Mouse (Mus musculus) kidney, adult 2 months (tissue): ENCODE results near the gene Banp. TPM values are rescaled to one million over a fixed set of nuclear protein-coding genes. Genes with fewer than 3 reads are reported as not detected.

Source experiments
- DNase-seq: peaks from one replicate; pipeline ENCODE4 v3.0.0; 2021
- H3K27ac ChIP-seq: fragments of 200-500 bp; 2 replicates; pipeline ENCODE4 v1.5.1; 2012; ENCODE audit warnings: low read depth, low read length, control low read depth, inconsistent platforms; ENCODE audit not compliant: insufficient read depth
- H3K27me3 ChIP-seq: fragments of 200-500 bp; replicated peaks from 2 replicates; pipeline ENCODE4 v1.6.1; 2012; ENCODE audit warnings: mild to moderate bottlenecking, moderate library complexity, low read length, inconsistent platforms; ENCODE audit not compliant: control insufficient read depth, insufficient read depth
- H3K36me3 ChIP-seq: fragments of 200-500 bp; 2 replicates; pipeline ENCODE4 v1.6.1; 2012; ENCODE audit warnings: mild to moderate bottlenecking, moderate library complexity, low read length, inconsistent platforms; ENCODE audit not compliant: control insufficient read depth, insufficient read depth
- H3K4me1 ChIP-seq: fragments of 200-500 bp; 2 replicates; pipeline ENCODE4 v1.6.1; 2011; ENCODE audit warnings: low read length; ENCODE audit not compliant: control insufficient read depth, insufficient read depth
- H3K4me3 ChIP-seq: fragments of 200-500 bp; 2 replicates; pipeline ENCODE4 v1.5.1; 2011; ENCODE audit warnings: mild to moderate bottlenecking, low read depth, low read length, control low read depth; ENCODE audit not compliant: insufficient read depth
- CTCF ChIP-seq: fragments of 200-500 bp; conservative IDR thresholded peaks from 2 replicates; pipeline ENCODE4 v1.5.1; 2011; ENCODE audit warnings: low read depth, mild to moderate bottlenecking, control low read depth, low read length, moderate library complexity, mixed read lengths; ENCODE audit not compliant: insufficient read depth, insufficient read length
- POLR2A ChIP-seq: fragments of 200-500 bp; IDR thresholded peaks from one replicate; pipeline ENCODE4 v1.6.1; 2011; ENCODE audit warnings: low read depth, low read length, control low read depth
- WGBS: fragments of 180-500 bp; shearing (Covaris S2); methylation state at CpG from one replicate; pipeline ENCODE4 v1.1.7; 2018; 5-methylcytosine and 5-hydroxymethylcytosine counted together
- polyA plus RNA-seq: library from polyadenylated mRNA; depleted of rRNA; stranded (reverse); fragments of >200 nt; gene quantifications from 2 replicates; pipeline ENCODE4 v1.2.3, GENCODE M21; 2012

The Banp gene
- polyA plus RNA-seq, 1 experiment = 35.7 TPM

DNA sequence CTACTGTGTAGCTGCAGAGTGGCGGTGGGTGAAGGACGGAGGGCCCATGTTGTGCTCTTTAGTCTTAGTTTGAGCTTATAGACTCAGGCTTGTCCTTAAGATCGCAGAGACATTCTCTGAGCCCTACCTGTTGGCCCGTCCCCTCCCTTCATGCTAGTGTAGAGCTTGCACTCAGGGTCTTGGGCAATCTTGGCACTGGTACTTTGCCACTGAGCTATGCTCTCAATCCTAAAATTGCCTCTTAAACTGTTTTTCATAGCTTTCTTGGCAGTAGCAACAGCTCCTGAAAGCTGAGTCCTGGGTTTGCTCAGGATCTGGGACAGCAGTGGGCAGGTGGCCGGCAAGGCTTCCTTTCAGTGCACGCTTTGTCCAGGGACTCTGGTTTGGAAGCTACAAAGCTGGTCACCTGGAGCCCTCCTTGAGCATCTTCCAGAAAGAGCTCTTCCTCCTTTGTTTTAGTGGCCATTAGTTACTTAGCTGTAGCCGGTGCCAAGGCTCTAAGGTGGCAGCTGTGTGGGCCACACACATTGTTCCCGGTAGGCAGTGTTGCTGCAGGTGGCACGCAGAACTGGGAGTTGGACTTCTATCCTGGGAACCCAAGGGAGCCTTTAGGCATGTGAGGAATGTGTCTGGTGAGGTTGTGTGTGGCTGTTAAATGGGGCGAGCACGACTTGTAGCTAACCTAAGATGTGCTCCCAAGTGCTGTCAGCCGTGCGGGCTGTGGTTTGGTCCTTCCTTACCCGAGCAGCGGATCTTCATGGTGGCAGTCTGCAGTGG, 52.0 kb downstream of the Banp start:
- Histone ChIP-seq H3K4me1 (no peaks in the 10 kb centered on the region), H3K27ac (no peak overlapping the region), H3K4me3 (no peak overlapping the region), H3K36me3 (peaks cover 1% of the 10 kb centered on the region; the same call in 1 of the 2 replicates), H3K27me3 (no peaks in the 10 kb centered on the region)
- WGBS = 80% methylated on average over 15 of the region's 15 CpGs
- TF ChIP-seq CTCF (no peak), POLR2A (no peak)
- no peak for DNase-seq

DNA sequence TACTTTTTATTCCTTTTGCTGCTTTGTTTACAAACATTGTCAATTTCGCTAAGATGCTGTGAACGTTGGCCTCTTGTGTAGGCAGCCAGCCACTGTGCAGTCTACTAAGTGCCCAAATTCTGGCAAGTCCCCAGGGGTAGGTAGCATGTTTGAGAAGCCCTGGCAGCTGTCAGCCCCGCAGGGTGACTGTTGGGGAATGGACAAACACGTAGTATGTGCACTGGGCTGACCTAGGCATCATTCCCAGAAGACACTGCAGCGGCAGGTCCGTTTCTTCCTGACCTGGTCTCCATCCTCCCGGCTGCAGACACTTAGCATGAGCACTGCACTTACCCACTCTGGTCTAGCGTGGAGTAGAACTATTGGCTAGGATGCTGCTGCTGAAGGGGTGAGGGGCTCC, 54.1 kb downstream of the Banp start:
- no peak for DNase-seq
- H3K4me1 ChIP-seq = no peaks in the 10 kb centered on the region
- no peak for TF ChIP-seq CTCF
- 82% methylated on average over 8 of the region's 8 CpGs for WGBS
- H3K4me3 ChIP-seq = no peak overlapping the region
- H3K27me3 ChIP-seq = no peaks in the 10 kb centered on the region
- H3K27ac ChIP-seq = no peak overlapping the region
- H3K36me3 ChIP-seq = no peaks in the 10 kb centered on the region

DNA sequence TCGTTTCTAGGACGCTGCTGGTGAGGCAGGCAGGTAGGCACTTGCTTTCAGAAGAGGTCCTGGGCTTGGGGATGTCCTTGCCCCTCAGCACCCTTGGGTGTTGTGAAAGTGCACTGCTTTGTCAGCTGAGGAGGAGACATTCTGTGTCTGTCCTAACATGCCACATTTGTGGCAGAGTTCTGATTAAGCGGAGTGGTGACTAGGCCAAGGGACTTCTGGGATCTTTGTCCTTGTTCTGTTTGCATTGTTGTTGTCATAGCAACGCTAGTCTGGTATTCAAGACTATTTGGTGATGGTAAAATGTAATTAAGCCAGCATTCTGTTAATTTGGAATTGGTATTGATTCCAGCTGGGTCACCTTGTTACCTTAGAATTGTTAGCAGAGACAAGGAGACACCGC, 54.6 kb downstream of the Banp start:
- no peaks in the 10 kb centered on the region for H3K4me1 ChIP-seq
- no peaks in the 10 kb centered on the region for H3K27me3 ChIP-seq
- H3K27ac ChIP-seq = no peak overlapping the region
- no peak for DNase-seq
- no peaks in the 10 kb centered on the region for H3K36me3 ChIP-seq
- H3K4me3 ChIP-seq = no peak overlapping the region
- TF ChIP-seq CTCF = no peak
- no peak for TF ChIP-seq POLR2A
- WGBS = 91% methylated on average over 5 of the region's 5 CpGs

DNA sequence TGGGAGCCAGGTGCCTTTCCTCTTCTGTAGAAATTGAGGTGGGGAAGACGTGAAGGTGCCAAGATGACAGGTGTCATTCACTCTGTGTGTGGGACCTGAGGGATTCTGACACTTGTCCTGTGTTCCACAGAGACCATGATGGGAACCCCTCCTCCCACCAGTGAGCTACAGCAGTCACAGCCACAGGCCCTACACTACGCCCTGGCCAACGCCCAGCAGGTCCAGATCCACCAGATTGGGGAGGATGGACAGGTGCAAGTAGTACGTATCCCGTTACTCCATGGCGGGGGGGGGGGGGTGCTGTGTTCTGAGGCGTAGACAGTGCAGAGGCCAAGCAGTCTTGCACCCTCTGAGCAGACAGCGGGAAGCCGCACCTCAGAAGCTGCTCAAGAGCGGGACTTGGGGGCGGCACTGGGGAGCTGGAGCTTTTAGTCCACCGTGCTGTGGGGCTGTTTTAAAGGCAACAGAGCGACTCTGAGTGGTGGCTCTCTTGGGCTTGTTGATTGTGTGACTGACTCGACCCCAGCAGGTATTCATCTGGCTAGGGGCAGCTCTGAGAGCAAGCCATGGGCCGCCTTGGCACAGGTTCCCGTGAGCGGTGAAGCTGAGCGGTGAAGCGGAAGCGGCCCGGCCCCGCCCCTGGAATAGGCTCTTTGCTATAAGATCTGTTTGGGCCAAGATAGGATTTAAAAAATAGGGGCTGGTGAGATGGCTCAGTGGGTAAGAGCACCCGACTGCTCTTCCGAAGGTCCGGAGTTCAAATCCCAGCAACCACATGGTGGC, 56.1 kb downstream of the Banp start:
- DNase-seq = peak; percentile 20
- H3K4me1 ChIP-seq = no peaks in the 10 kb centered on the region
- H3K4me3 ChIP-seq = no peak overlapping the region
- 73% methylated on average over 25 of the region's 25 CpGs for WGBS
- H3K36me3 ChIP-seq = no peaks in the 10 kb centered on the region
- TF ChIP-seq POLR2A = no peak
- TF ChIP-seq CTCF = no peak
- H3K27ac ChIP-seq = no peak overlapping the region
- no peaks in the 10 kb centered on the region for H3K27me3 ChIP-seq

DNA sequence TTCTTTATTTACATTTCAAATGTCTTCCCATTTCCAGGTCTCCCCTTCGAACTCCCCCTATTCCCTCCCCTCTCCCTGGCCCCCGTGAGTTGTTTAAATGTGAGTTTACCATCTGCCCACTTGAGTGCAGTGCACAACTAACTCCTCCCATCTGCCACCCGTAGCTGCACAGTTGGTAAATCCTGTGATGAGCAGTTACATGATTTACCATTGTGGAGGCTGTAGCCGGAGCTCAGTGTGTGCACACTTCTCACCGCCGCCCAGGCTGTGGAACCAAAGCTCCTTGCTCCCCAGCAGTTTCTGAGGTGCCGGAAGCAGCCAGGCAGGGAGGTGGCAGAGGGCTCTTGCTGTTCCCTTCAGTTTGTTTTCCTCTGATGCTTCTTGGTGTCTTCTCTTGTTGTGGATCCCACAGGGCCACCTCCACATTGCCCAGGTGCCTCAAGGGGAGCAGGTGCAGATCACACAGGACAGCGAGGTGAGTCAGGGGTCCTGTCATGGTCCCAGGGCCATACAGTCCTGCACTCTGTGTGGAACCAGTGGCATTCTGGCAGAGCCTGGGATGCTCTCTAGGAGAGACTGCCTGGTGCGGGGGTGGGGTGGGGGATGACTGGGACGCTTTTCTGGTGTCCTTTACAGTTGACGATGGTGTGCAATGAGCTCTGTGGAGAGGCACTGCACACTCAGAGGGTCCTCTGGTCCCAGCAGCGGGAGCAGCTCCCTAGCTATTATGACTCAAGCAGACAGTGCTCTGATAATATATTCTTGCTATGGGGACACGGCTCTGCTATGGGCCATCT, 57.3 kb downstream of the Banp start:
- no peak for TF ChIP-seq CTCF
- TF ChIP-seq POLR2A = no peak
- no peak for DNase-seq
- Histone ChIP-seq H3K27me3 (no peaks in the 10 kb centered on the region), H3K36me3 (no peaks in the 10 kb centered on the region), H3K27ac (no peak overlapping the region), H3K4me1 (no peaks in the 10 kb centered on the region), H3K4me3 (no peak overlapping the region)
- WGBS = 89% methylated on average over 13 of the region's 13 CpGs

DNA sequence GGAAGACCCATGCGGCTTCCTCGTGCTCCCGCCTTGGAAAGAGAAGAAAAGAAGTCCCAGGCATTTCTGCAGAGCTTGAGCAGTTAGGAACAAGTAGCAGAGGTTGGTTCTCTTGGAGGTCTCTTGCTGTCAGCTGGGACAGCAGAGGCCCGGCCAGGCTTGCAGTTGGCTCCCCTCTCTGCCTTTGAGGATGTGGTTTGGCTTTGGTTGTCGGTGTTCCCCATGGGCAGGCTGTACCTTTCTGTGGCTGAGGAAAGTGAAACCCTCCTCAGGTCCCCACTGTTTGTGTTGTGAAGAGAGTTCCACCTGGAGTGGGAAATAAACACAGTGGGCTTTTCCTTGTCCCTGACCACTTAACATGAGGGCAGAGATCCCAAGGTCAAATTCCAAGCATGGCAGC, 58.8 kb downstream of the Banp start:
- TF ChIP-seq CTCF = no peak
- 86% methylated on average over 5 of the region's 5 CpGs for WGBS
- no peaks in the 10 kb centered on the region for H3K4me1 ChIP-seq

DNA sequence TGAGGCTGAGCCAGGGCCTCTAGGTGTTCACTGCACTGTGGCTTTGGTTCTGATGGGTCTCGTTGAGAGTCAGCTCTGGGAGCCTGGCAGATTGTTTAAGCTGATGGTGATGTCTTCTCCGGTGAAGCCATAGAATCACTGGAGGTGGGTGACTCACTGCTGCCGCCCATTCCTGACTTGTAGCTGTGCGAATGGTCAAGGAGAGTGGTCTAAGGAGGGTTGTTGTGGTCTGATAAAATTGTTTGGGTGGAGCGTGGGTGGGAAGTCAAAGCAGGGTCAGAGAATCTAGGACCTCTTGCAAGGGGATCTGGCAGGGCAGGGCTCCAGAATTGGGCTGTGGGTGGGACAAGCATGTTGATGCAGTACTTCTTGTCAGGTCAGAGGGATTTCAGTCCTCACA, 61.1 kb downstream of the Banp start:
- Histone ChIP-seq H3K27ac (no peak overlapping the region), H3K36me3 (no peaks in the 10 kb centered on the region), H3K4me3 (no peak overlapping the region), H3K4me1 (no peaks in the 10 kb centered on the region), H3K27me3 (no peaks in the 10 kb centered on the region)
- TF ChIP-seq CTCF = no peak
- TF ChIP-seq POLR2A = no peak
- 89% methylated on average over 5 of the region's 5 CpGs for WGBS
- no peak for DNase-seq

More for the DNA sequence above, 58.8 kb downstream of the Banp start:
- DNase-seq = no peak
- Histone ChIP-seq H3K27me3 (no peaks in the 10 kb centered on the region), H3K27ac (no peak overlapping the region), H3K4me3 (no peak overlapping the region), H3K36me3 (no peaks in the 10 kb centered on the region)
